Mouse (Mus musculus): ENCODE results near the gene Pde8b.

DNA sequence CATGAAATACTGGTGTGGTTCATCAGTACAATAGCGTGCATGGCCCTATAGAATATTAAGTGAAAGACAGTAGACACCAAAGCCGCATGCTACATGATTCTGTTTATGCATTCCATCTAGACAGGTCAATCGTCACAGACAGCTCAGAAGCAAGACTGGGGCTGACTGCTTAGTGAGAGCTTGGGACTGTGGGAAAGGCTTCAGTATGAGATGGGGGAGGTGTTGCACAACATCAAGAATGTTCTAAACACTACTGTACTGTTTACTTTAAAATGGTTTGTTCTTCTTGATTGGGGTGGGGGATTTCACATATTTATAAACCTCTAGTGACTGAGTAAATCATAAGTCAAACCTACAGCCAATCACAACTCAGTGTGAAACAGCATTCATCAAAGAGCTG lies 153.5 kb downstream of the Pde8b start:
- TF ChIP-seq POLR2A (IDR thresholded peaks at IDR 0.05; ENCODE audit: borderline replicate concordance, extremely low read depth, insufficient read depth, insufficient read length, poor library complexity, severe bottlenecking) (no peak), CTCF (IDR thresholded peaks at IDR 0.05; ENCODE audit: borderline replicate concordance, extremely low read depth, insufficient read depth, insufficient read length) (no peak)

Measured in brain, embryonic 14.5 days (tissue).